Mouse (Mus musculus): ENCODE data around the gene Usp50.

DNA sequence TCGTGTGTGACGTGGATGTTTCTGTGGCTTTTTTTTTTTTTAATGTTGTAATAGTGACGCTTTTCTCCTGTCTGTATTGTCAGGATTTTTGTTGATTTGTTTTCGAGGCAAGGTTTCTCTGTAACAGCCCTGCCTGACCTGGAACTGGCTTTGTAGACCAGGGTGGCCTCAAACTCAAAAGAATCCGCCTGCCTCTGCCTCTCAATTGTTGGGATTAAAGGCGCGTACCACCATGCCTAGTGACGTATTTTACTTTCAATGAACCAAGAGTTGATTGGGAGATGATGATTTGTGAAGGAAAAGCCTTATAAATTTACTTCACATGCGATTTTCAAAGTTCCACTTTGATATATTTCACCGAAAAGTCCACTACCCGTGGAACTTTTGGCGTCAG lies 107.2 kb downstream of the Usp50 start, which contains the start of gene Gabpb1:
- no peak for TF ChIP-seq GATA1 (IDR thresholded peaks at IDR 0.05; ENCODE audit: low read length)
- TF ChIP-seq TAL1 (IDR thresholded peaks at IDR 0.05; ENCODE audit: low read length) = no peak

Data from erythroblast, embryonic 14.5 days (primary cell).